Mouse (Mus musculus): ENCODE measurements around the gene Pim2. TPM values are rescaled to one million over a fixed set of nuclear protein-coding genes. Genes with fewer than 3 reads are reported as not detected.
A peak's percentile ranks its signal among the peaks of the same experiment; 100 is the strongest.
"Not testable (repeated sequence)": the region's sequence is repeated elsewhere in the genome, so short reads cannot be mapped to it uniquely, and the experiment has no call there.

The Pim2 gene
- polyA plus RNA-seq, 1 experiment from 2014 or later, result 4.8 TPM

DNA sequence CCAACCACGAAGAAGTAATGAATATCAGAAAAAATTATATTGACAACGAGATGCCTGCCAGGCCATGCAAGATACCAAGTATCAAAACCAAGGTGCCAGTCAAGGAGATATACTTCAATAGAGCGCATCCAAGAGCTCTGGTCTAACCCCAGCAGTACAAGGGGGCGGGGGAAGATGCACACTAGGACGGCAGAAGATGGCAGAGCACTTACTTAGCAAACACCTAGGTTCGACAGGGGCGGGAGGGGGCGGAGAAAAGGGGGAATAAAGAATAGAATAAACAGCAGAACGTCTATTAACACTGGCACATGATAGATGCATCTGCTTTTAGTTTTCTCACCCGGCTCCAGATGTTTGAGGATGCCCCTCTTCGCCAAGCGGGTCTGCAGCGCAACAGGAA is 20.1 kb downstream of the Pim2 start:
- H3K27ac ChIP-seq (replicated peaks), result no peak overlapping the region

DNA sequence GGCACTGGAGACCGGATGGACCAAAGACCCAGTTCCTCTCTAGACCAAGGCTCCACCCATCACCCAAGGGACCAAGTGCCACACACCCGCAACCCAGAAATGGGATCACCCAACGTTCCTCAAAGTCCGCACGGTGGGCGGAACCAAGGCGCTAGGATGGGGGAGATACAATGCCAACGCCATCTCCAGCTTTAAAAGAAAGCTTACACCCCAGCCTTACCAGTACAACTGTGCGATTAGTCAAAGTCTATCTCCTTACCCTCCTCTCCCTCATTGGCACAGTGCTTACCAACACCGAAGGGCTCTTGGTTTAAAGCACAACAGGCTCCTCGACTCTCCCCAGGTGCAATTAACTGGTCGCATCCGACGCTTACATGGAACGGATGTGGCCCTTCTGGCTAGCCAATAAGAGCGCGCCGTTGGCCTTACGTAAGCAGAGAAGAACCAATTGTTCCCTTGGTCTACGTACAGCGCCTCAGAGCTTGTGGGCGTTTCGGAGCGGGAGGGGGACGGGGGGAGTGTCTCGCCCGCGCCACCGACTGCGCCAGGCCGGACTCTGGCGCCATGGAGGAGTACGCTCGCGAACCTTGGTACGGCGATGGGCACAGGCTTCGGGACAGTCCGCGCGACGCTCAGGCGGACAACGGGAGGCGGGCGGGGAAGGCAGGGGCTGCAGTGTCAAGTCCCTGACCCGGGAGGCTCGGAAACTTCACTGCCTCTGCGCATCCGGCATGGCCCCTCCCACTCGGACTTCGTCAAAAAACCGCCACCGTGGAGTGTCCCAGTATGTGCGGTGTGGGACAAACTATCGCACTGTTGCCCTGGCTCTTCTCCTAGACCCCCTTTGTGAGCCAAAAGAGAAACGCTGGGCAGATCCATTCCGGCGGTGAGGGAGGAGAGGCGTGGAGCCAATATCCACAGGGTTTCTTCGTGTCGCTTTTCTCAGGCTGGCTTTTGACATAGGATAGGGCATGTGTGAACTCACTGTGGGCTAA is 21.1 kb downstream of the Pim2 start, which contains the start of the genes Pqbp1 and Timm17b:
TSS of gene Pqbp1 (minus strand) at position 390 of the 995 bp plus-strand sequence.
TSS of gene Timm17b (plus strand) at position 478 of the 995 bp plus-strand sequence.
- DNase-seq (ENCODE audit: low spot score) (peak; percentile 87), ATAC-seq (ENCODE audit: low FRiP score, low TSS enrichment) (peak; percentile 98)
- H3K9ac ChIP-seq (ENCODE audit: low read length), result peak within 1 kb of the TSS; percentile 61
- no peaks in the 10 kb centered on the region for H3K4me1 ChIP-seq (replicated peaks; ENCODE audit: control insufficient read depth, insufficient read depth)
- WGBS, result 16% methylated on average over 62 of the region's 62 CpGs
- peak within 1 kb of the TSS; percentile 76 for H3K27ac ChIP-seq (replicated peaks)
- peak within 1 kb of the TSS; percentile 57 for H3K4me3 ChIP-seq (ENCODE audit: low read depth, low read length)
- H3K4me2 ChIP-seq (replicated peaks; ENCODE audit: low read depth), result peak within 1 kb of the TSS; percentile 52
- no peaks in the 10 kb centered on the region for H3K27me3 ChIP-seq (ENCODE audit: control insufficient read depth, insufficient read depth, low read length)
- no peak for TF ChIP-seq CTCF (IDR thresholded peaks at IDR 0.05; ENCODE audit: low read depth)
- TF ChIP-seq EP300 (optimal IDR thresholded peaks at IDR 0.05), result no peak
- H3K36me3 ChIP-seq (ENCODE audit: control insufficient read depth, insufficient read depth, low read length), result no peaks in the 10 kb centered on the region
- no peaks in the 10 kb centered on the region for H3K9me3 ChIP-seq (ENCODE audit: control insufficient read depth, low read length)

More for the DNA sequence above, 20.1 kb downstream of the Pim2 start:
- H3K4me1 ChIP-seq (replicated peaks; ENCODE audit: control insufficient read depth, insufficient read depth), result no peaks in the 10 kb centered on the region
- H3K9me3 ChIP-seq (ENCODE audit: control insufficient read depth, low read length), result no peaks in the 10 kb centered on the region
- H3K4me3 ChIP-seq (ENCODE audit: low read depth, low read length), result peak overlapping the region; percentile 57
- ATAC-seq (ENCODE audit: low FRiP score, low TSS enrichment), result no peak
- peak overlapping the region; percentile 52 for H3K4me2 ChIP-seq (replicated peaks; ENCODE audit: low read depth)
- DNase-seq (ENCODE audit: low spot score), result no peak
- TF ChIP-seq EP300 (optimal IDR thresholded peaks at IDR 0.05) (no peak), CTCF (IDR thresholded peaks at IDR 0.05; ENCODE audit: low read depth) (no peak)
- H3K36me3 ChIP-seq (ENCODE audit: control insufficient read depth, insufficient read depth, low read length), result no peaks in the 10 kb centered on the region
- 30% methylated on average over 12 of the region's 13 CpGs for WGBS
- H3K9ac ChIP-seq (ENCODE audit: low read length), result 0 out of 2 replicates have a peak overlapping the region, but pooled peaks have one; percentile 35
- H3K27me3 ChIP-seq (ENCODE audit: control insufficient read depth, insufficient read depth, low read length), result no peaks in the 10 kb centered on the region

DNA sequence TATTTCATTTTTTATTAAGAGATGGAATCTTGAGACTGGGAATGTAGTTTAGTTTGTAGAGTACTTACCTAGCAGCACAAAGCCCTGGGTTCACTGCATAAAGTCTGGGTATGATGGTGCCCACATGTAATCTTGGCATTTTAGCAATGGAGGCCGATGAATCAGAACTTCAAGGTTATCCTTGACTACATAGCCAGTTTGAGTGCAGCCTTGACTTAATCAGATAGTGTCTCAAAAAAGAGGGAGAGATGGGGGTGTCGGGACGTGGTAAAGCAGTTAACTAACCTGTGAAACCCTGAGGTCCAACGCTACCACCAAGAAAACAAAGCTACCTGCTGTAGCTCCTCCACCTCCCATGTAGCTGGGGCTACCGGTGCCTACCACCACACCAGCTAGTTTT is 26.4 kb downstream of the Pim2 start:
- H3K4me3 ChIP-seq (ENCODE audit: low read depth, low read length), result no peak overlapping the region
- no peak for TF ChIP-seq EP300 (optimal IDR thresholded peaks at IDR 0.05)
- TF ChIP-seq CTCF (IDR thresholded peaks at IDR 0.05; ENCODE audit: low read depth), result no peak
- H3K4me2 ChIP-seq (replicated peaks; ENCODE audit: low read depth), result no peak overlapping the region
- H3K27me3 ChIP-seq (ENCODE audit: control insufficient read depth, insufficient read depth, low read length), result no peaks in the 10 kb centered on the region
- H3K9ac ChIP-seq (ENCODE audit: low read length), result no peak overlapping the region
- WGBS, result 80% methylated on average over 5 of the region's 5 CpGs
- H3K36me3 ChIP-seq (ENCODE audit: control insufficient read depth, insufficient read depth, low read length), result no peaks in the 10 kb centered on the region; the same call in 1 of the 2 replicates
- no peaks in the 10 kb centered on the region for H3K9me3 ChIP-seq (ENCODE audit: control insufficient read depth, low read length)
- H3K27ac ChIP-seq (replicated peaks), result no peak overlapping the region
- no peaks in the 10 kb centered on the region for H3K4me1 ChIP-seq (replicated peaks; ENCODE audit: control insufficient read depth, insufficient read depth)
- ATAC-seq (ENCODE audit: low FRiP score, low TSS enrichment), result no peak
- DNase-seq (ENCODE audit: low spot score), result no peak

- Histone ChIP-seq H3K4me3 (ENCODE audit: low read depth, low read length) (no peak within 1 kb of the TSS), H3K27ac (replicated peaks) (no peak within 1 kb of the TSS), H3K9ac (ENCODE audit: low read length) (no peak within 1 kb of the TSS), H3K27me3 (ENCODE audit: control insufficient read depth, insufficient read depth, low read length) (no peaks in the 10 kb centered on the region), H3K9me3 (ENCODE audit: control insufficient read depth, low read length) (no peaks in the 10 kb centered on the region), H3K36me3 (ENCODE audit: control insufficient read depth, insufficient read depth, low read length) (no peaks in the 10 kb centered on the region; the same call in 1 of the 2 replicates), H3K4me1 (replicated peaks; ENCODE audit: control insufficient read depth, insufficient read depth) (no peaks in the 10 kb centered on the region), H3K4me2 (replicated peaks; ENCODE audit: low read depth) (no peak within 1 kb of the TSS)
- no peak for DNase-seq (ENCODE audit: low spot score)
- no peak for TF ChIP-seq EP300 (optimal IDR thresholded peaks at IDR 0.05)
- ATAC-seq (ENCODE audit: low FRiP score, low TSS enrichment), result no peak
- WGBS, result 90% methylated on average over 5 of the region's 5 CpGs
Observed at GRCm38 (mm10) chrX:7907735-7908134, 29.7 kb downstream of the Pim2 start, which contains the start of gene Gm10491. Gene Gm10491, minus strand, starts transcription at chrX:7907835.

DNA sequence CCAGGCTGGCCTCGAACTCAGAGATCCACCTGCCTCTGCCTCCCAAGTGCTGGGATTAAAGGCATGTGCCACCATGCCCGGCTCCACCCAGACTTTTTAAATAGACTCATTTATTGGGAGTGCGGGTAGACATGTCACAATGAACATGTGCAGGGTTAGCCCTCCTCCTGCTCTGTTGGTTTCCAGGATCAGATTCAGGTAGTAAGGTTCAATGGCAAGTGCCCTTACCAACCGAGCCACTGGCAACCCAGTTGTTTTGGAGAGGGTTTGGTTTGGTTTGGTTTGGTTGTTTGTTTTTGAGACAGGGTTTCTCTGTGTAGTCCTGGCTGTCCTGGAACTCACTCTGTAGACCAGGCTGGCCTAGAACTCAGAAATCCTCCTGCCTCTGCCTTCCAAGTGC is 31.2 kb downstream of the Pim2 start, which contains the start of gene Gm10490:
TSS of gene Gm10490 (plus strand) at position 301 of the 400 bp plus-strand sequence.
- not testable (repeated sequence) for DNase-seq (ENCODE audit: low spot score); H3K27me3 ChIP-seq (ENCODE audit: control insufficient read depth, insufficient read depth, low read length); H3K4me3 ChIP-seq (ENCODE audit: low read depth, low read length); H3K4me2 ChIP-seq (replicated peaks; ENCODE audit: low read depth); H3K4me1 ChIP-seq (replicated peaks; ENCODE audit: control insufficient read depth, insufficient read depth); ATAC-seq (ENCODE audit: low FRiP score, low TSS enrichment); H3K9me3 ChIP-seq (ENCODE audit: control insufficient read depth, low read length); H3K9ac ChIP-seq (ENCODE audit: low read length); H3K36me3 ChIP-seq (ENCODE audit: control insufficient read depth, insufficient read depth, low read length); H3K27ac ChIP-seq (replicated peaks)
- 93% methylated on average over 4 of the region's 4 CpGs for WGBS

- H3K4me2 ChIP-seq (replicated peaks; ENCODE audit: low read depth), result no peak overlapping the region
- no peak overlapping the region for H3K4me3 ChIP-seq (ENCODE audit: low read depth, low read length)
- no peaks in the 10 kb centered on the region for H3K9me3 ChIP-seq (ENCODE audit: control insufficient read depth, low read length)
- H3K27ac ChIP-seq (replicated peaks), result no peak overlapping the region
- no peaks in the 10 kb centered on the region; the same call in 1 of the 2 replicates for H3K36me3 ChIP-seq (ENCODE audit: control insufficient read depth, insufficient read depth, low read length)
- H3K27me3 ChIP-seq (ENCODE audit: control insufficient read depth, insufficient read depth, low read length), result no peaks in the 10 kb centered on the region
- no peaks in the 10 kb centered on the region for H3K4me1 ChIP-seq (replicated peaks; ENCODE audit: control insufficient read depth, insufficient read depth)
- DNase-seq (ENCODE audit: low spot score) (no peak), ATAC-seq (ENCODE audit: low FRiP score, low TSS enrichment) (no peak)
- peak; percentile 43 for TF ChIP-seq CTCF (IDR thresholded peaks at IDR 0.05; ENCODE audit: low read depth)
- TF ChIP-seq EP300 (optimal IDR thresholded peaks at IDR 0.05), result no peak
- H3K9ac ChIP-seq (ENCODE audit: low read length), result no peak overlapping the region
- WGBS, result 62% methylated on average over 6 of the region's 6 CpGs
Observed at GRCm38 (mm10) chrX:7910473-7910872, 32.4 kb downstream of the Pim2 start.

All from stomach, postnatal 0 days (tissue).